Mouse (Mus musculus) duodenum, adult 2 months (tissue): ENCODE measurements around the gene Bgn. TPM values are rescaled to one million over a fixed set of nuclear protein-coding genes. Genes with fewer than 3 reads are reported as not detected.

ENCODE experiments used
- polyA plus RNA-seq: library from polyadenylated mRNA; depleted of rRNA; stranded (reverse); fragments of >200 nt; gene quantifications from 2 replicates; pipeline ENCODE4 v1.2.3, GENCODE M21; 2012; ENCODE audit warnings: low replicate concordance; rRNA removed

Gene Bgn
- polyA plus RNA-seq: 80.9 and 92.9 TPM in 2 replicates

DNA sequence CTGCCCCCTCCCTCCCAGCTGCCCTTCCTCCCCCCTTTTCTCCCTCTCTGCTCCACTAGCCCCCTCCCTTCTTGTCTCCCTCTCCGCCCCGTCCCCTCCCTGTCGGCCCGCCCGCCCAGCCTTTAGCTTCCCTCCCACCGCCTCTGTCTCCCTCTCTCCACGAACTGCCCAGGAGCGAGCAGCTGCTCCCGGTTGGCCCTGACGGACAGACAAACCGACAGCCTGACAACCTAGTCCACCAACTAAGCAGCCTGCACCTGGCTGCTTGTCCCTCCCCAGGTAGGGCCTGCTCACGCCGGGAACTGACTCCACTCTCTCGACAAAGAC lies at the start of gene Bgn:
Gene Bgn (plus strand): TSS at position 119 of the 327 bp plus-strand sequence.

DNA sequence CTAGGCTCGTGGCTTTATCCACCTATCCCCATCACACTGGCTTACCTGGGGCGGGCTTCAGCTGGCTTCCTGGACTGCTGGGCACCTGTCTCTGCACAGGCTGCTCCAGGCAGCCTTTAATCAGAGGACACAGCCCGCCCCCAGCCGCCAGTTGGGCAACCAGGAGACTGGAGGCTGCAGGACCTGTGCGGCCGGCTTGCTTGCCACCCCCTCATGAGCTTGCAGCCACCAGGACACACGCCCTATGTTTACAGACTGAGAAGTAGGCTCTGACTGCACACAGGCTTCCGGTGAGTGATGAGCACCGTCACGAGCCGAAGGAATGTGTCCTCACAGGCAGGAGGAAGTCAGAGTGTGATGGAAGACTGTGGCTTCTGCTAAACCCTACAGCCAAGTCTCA lies 48.1 kb upstream of the Bgn start, which contains the start of gene Trex2:
Gene Trex2 (minus strand): TSS at position 93 of the 400 bp plus-strand sequence.

DNA sequence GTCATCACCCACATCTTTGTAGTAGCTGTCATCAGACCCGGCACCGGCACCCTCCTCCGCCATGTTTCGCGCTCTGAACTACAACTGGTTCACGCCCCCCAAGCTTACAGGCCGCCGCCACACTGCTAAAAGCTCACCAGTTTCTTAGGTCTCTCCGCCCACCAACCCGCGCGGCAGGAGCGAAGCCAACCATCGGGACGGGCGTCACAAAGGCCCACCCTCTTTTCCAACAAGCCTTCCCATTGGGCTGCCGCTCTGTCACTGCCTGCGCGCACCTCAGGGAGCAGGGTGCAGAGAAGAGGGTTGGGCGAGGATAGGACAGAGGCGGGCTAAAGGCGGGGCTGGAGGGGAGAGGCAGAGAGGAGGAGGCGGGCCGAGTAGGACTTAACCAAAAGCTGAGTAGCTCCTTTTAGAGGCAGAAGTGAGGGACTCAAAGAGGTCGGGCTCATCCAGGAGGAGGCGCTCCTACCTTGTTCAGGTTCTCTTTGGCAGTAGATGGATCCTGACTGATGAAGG lies 24.5 kb upstream of the Bgn start, which contains the start of gene Haus7:
Gene Haus7 (minus strand): TSS at position 168 of the 516 bp plus-strand sequence.

Other genes with a start within 250 kb of the Bgn start
- not detected in 2 replicates for gene Xlr4c, start 240.5 kb upstream of the Bgn start, polyA plus RNA-seq
- not detected in 2 replicates for gene Xlr3c, start 218.2 kb upstream of the Bgn start, polyA plus RNA-seq
- gene Xlr5a, start 190.6 kb upstream of the Bgn start, polyA plus RNA-seq: not detected in 2 replicates
- gene Xlr5c, start 190.6 kb upstream of the Bgn start, polyA plus RNA-seq: not detected in 2 replicates
- not detected in 2 replicates for gene Gm45015, start 146.8 kb upstream of the Bgn start, polyA plus RNA-seq
- 0.88 and 2.4 TPM in 2 replicates for gene Zfp275, start 141.0 kb upstream of the Bgn start, polyA plus RNA-seq
- gene Gm18336, start 84.9 kb upstream of the Bgn start, polyA plus RNA-seq: not detected in 2 replicates
- gene Zfp92, start 72.5 kb upstream of the Bgn start, polyA plus RNA-seq: 1.3 and 1.6 TPM in 2 replicates
- 4.7 TPM in 2 replicates for gene Trex2, start 48.3 kb upstream of the Bgn start, polyA plus RNA-seq
- 9.4 TPM in 2 replicates for gene Haus7, start 24.6 kb upstream of the Bgn start, polyA plus RNA-seq
- 0.09 and 0.11 TPM in 2 replicates for gene Atp2b3, start 19.5 kb downstream of the Bgn start, polyA plus RNA-seq
- gene Dusp9, start 155.8 kb downstream of the Bgn start, polyA plus RNA-seq: 0.19 and 1.2 TPM in 2 replicates
- 5.9 and 6.7 TPM in 2 replicates for gene Pnck, start 176.5 kb downstream of the Bgn start, polyA plus RNA-seq
- gene Slc6a8, start 189.5 kb downstream of the Bgn start, polyA plus RNA-seq: 267 and 893 TPM in 2 replicates
- gene Bcap31, start 232.6 kb downstream of the Bgn start, polyA plus RNA-seq: 20.5 and 29.9 TPM in 2 replicates
- gene Abcd1, start 233.0 kb downstream of the Bgn start, polyA plus RNA-seq: 59.1 and 133 TPM in 2 replicates